In genomic region chr16:5063472-5063871, GRCm38 (mm10) we compare ENCODE assay signal across 23 mouse cellular contexts. TPM values are rescaled to one million over a fixed set of nuclear protein-coding genes. Genes with fewer than 3 reads are reported as not detected.
DNase-seq lines count a peak whose midpoint lies in the region; ATAC-seq and TF ChIP-seq lines count a peak whose summit lies in the region.
"Had no signal": no experiment of that assay in that cellular context is flagged by ENCODE, and none has a peak within 500 bp of the region (broad histone marks: within the 10 kb centered on the region; RNA-seq: fewer than 3 reads in every experiment).

No protein-coding gene starts in this region.

- H3K27me3 ChIP-seq in G1E (ENCODE audit: insufficient read depth, low read length), result no peaks in the 10 kb centered on the region
- H3K27me3 ChIP-seq: CH12.LX; embryonic facial prominence, embryonic 12.5 days; forebrain, embryonic 13.5 days; forebrain, embryonic 15.5 days had no signal

- H3K4me3 ChIP-seq in G1E (ENCODE audit: low read depth, low read length), result no peak overlapping the region
- H3K4me3 ChIP-seq: embryonic facial prominence, embryonic 10.5 days; embryonic facial prominence, embryonic 12.5 days; forebrain, embryonic 13.5 days; forebrain, embryonic 15.5 days had no signal

- no peak for DNase-seq in G1E (ENCODE audit: low spot score)
- DNase-seq in embryo, embryonic 10.5 days (ENCODE audit: low spot score), result no peak
- no peak for DNase-seq in testis, postnatal 14 days (ENCODE audit: low spot score)
- DNase-seq: adrenal gland, adult 2 months; adrenal gland, postnatal 10 days; adrenal gland, postnatal 25 days; B cell, adult 2 months; cerebellum, adult 11 months; cerebellum, adult 18-20 months; cerebellum, adult 8-10 months; cerebellum, adult 9-11 months; cerebellum, postnatal 14 days; cerebellum, postnatal 36 days; forebrain, postnatal 0 days had no signal

- peaks cover 11% of the 10 kb centered on the region for H3K4me1 ChIP-seq in G1E (ENCODE audit: insufficient read depth, low read depth, low read length)
- H3K4me1 ChIP-seq: embryonic facial prominence, embryonic 10.5 days; embryonic facial prominence, embryonic 12.5 days; forebrain, embryonic 13.5 days; forebrain, embryonic 15.5 days had no signal

- peak; percentile 54 for ATAC-seq in G1E (ENCODE audit: extremely low read depth, insufficient number of reproducible peaks, low FRiP score, poor library complexity, severe bottlenecking)
- peak; percentile 46; the same call in 1 of the 2 replicates for ATAC-seq in granulocyte monocyte progenitor cell, adult 5-6 weeks (replicated peaks; ENCODE audit: poor library complexity, severe bottlenecking)
- no peak for ATAC-seq in inflammation-experienced regulatory T-cells, adult 6 months
- ATAC-seq: CD4-positive, CD25-positive, alpha-beta regulatory T cell, adult 4 months; forebrain, embryonic 13.5 days; forebrain, embryonic 15.5 days; forebrain, postnatal 0 days had no signal

- H3K9me3 ChIP-seq in G1E (replicated peaks), result no peaks in the 10 kb centered on the region
- H3K9me3 ChIP-seq: embryonic facial prominence, embryonic 10.5 days; embryonic facial prominence, embryonic 12.5 days; forebrain, embryonic 13.5 days; forebrain, embryonic 15.5 days had no signal

- peaks cover 78% of the 10 kb centered on the region for H3K36me3 ChIP-seq in G1E (replicated peaks)

- no peak for TF ChIP-seq CTCF in G1E (IDR thresholded peaks at IDR 0.05; ENCODE audit: low read depth, low read length)

RNA-seq across cellular contexts. Expression of gene Ubn1, which starts 13.6 kb away (rescaled TPM):
- 61.9 and 69.8 TPM in 2 replicates for total RNA-seq in G1E (2014; fragmentation: Nextera tagmentation)
- total RNA-seq in G1E (2017), result 55.9 and 56.9 TPM in 2 replicates
- polyA plus RNA-seq in G1E (2012), result 15.6 and 16.5 TPM in 2 replicates
- 51.8 and 54.2 TPM in 2 replicates for total RNA-seq in granulocyte monocyte progenitor cell, adult 5-6 weeks (2014; fragmentation: Nextera tagmentation)
- 44.3 and 48.4 TPM in 2 replicates for total RNA-seq in granulocyte monocyte progenitor cell, adult 5-6 weeks (2017)
- 10 to 100 TPM; 29.5 to 42.1 (median 34.1) TPM for polyA plus RNA-seq in inflammation-experienced regulatory T-cells, adult 6 months (2017; shearing (Covaris generic))

RNA-seq across cellular contexts. Expression of gene Glyr1, which starts 13.8 kb away (rescaled TPM):
- total RNA-seq in G1E (2014; fragmentation: Nextera tagmentation) (65.1 and 79.1 TPM in 2 replicates), G1E (2017) (103 and 118 TPM in 2 replicates)
- polyA plus RNA-seq in G1E (2012), result 16.8 and 25.9 TPM in 2 replicates
- 96.9 and 97.4 TPM in 2 replicates for total RNA-seq in granulocyte monocyte progenitor cell, adult 5-6 weeks (2014; fragmentation: Nextera tagmentation)
- total RNA-seq in granulocyte monocyte progenitor cell, adult 5-6 weeks (2017), result 103 and 105 TPM in 2 replicates
- 10 to 100 TPM; 77.6 to 91.8 (median 78.0) TPM for polyA plus RNA-seq in inflammation-experienced regulatory T-cells, adult 6 months (2017; shearing (Covaris generic))

RNA-seq across cellular contexts. Expression of gene Rogdi, which starts 50.1 kb away (rescaled TPM):
- total RNA-seq in G1E (2014; fragmentation: Nextera tagmentation) (41.0 and 51.0 TPM in 2 replicates), G1E (2017) (4.1 and 4.7 TPM in 2 replicates)
- 33.3 and 70.0 TPM in 2 replicates for polyA plus RNA-seq in G1E (2012)
- 61.2 and 81.6 TPM in 2 replicates for total RNA-seq in granulocyte monocyte progenitor cell, adult 5-6 weeks (2014; fragmentation: Nextera tagmentation)
- 17.9 and 20.2 TPM in 2 replicates for total RNA-seq in granulocyte monocyte progenitor cell, adult 5-6 weeks (2017)
- 10 to 100 TPM; 17.7 to 32.4 (median 20.6) TPM for polyA plus RNA-seq in inflammation-experienced regulatory T-cells, adult 6 months (2017; shearing (Covaris generic))

RNA-seq across cellular contexts. Expression of gene Smim22, which starts 56.4 kb away (rescaled TPM):
- total RNA-seq in G1E (2014; fragmentation: Nextera tagmentation) (not detected in 2 replicates), G1E (2017) (not detected in 2 replicates)
- not detected in 2 replicates for polyA plus RNA-seq in G1E (2012)
- not detected in 2 replicates for total RNA-seq in granulocyte monocyte progenitor cell, adult 5-6 weeks (2014; fragmentation: Nextera tagmentation)
- not detected in 2 replicates for total RNA-seq in granulocyte monocyte progenitor cell, adult 5-6 weeks (2017)
- not detected for polyA plus RNA-seq in inflammation-experienced regulatory T-cells, adult 6 months (2017; shearing (Covaris generic))
- total RNA-seq: adrenal gland, adult 2 months; adrenal gland, postnatal 25 days; CH12.LX; common myeloid progenitor, adult 5-6 weeks; forebrain, postnatal 0 days had no signal
- polyA plus RNA-seq: CD4-positive, CD25-positive, alpha-beta regulatory T cell, adult 4 months; forebrain, embryonic 13.5 days had no signal
